Mouse (Mus musculus) layer of hippocampus, postnatal 14 days (tissue): ENCODE measurements at regions not wholly inside any gene's neighbourhood (a gene's known extent, or its start where the extent isn't known, plus 50 kb on each side); places are given as distances from the start of the nearest gene placed in this dataset.
"Not testable (repeated sequence)": the region's sequence is repeated elsewhere in the genome, so short reads cannot be mapped to it uniquely, and the experiment has no call there.

ENCODE experiments used
- DNase-seq, 2 experiments: peaks; one replicate each; pipeline ENCODE4 v3.0.0; 2021 to 2022; ENCODE audit warnings: low spot score in 2 of 2, mixed read lengths in 1 of 2

GRCm38 (mm10) chr8:90058631-90059166 is 289.4 kb downstream of the Tox3 start:
- no peak for DNase-seq

GRCm38 (mm10) chr8:90056331-90056730 is 291.8 kb downstream of the Tox3 start:
- no peak for DNase-seq

GRCm38 (mm10) chr8:90046779-90047178 is 301.4 kb downstream of the Tox3 start:
- DNase-seq, result peak in 1 of 2 experiments; percentile 9

GRCm38 (mm10) chr8:90036436-90036835 is 311.7 kb downstream of the Tox3 start:
- no peak for DNase-seq

GRCm38 (mm10) chr8:90032572-90032971 is 315.6 kb downstream of the Tox3 start:
- no peak for DNase-seq

GRCm38 (mm10) chr8:90031220-90031619 is 316.9 kb downstream of the Tox3 start:
- no peak for DNase-seq

GRCm38 (mm10) chr8:90017958-90018357 is 330.2 kb downstream of the Tox3 start:
- not testable (repeated sequence) for DNase-seq

- DNase-seq, result no peak
These were observed 334.4 kb downstream of the Tox3 start for GRCm38 (mm10) chr8:90013755-90014154.

- no peak for DNase-seq
These were observed 336.3 kb downstream of the Tox3 start for GRCm38 (mm10) chr8:90011682-90012409.

- DNase-seq, result no peak
These were observed 338.7 kb downstream of the Tox3 start for GRCm38 (mm10) chr8:90009431-90009830.

GRCm38 (mm10) chr8:90000899-90001640 is 347.1 kb downstream of the Tox3 start:
- peak; percentile 73 to 81 for DNase-seq

GRCm38 (mm10) chr8:89993743-89994142 is 354.4 kb downstream of the Tox3 start:
- no peak for DNase-seq

GRCm38 (mm10) chr8:89983859-89984258 is 364.3 kb downstream of the Tox3 start:
- no peak for DNase-seq

- no peak for DNase-seq
These were observed 365.6 kb downstream of the Tox3 start for GRCm38 (mm10) chr8:89982551-89982950.

GRCm38 (mm10) chr8:89981320-89981719 is 366.8 kb downstream of the Tox3 start:
- DNase-seq, result no peak

- DNase-seq, result no peak
These were observed 367.7 kb downstream of the Tox3 start for GRCm38 (mm10) chr8:89980441-89980840.

- no peak for DNase-seq
These were observed 385.3 kb downstream of the Tox3 start for GRCm38 (mm10) chr8:89962799-89963198.

- DNase-seq, result no peak
These were observed 390.7 kb downstream of the Tox3 start for GRCm38 (mm10) chr8:89957486-89957885.

GRCm38 (mm10) chr8:89956482-89957020 is 391.6 kb downstream of the Tox3 start:
- DNase-seq, result no peak

- DNase-seq, result peak; percentile 30 to 37
These were observed 409.3 kb downstream of the Tox3 start for GRCm38 (mm10) chr8:89938836-89939235.

- DNase-seq, result no peak
These were observed 413.6 kb downstream of the Tox3 start for GRCm38 (mm10) chr8:89934521-89934920.

GRCm38 (mm10) chr8:89926666-89927232 is 421.4 kb downstream of the Tox3 start:
- peak; percentile 4 to 32 for DNase-seq
